Mouse (Mus musculus) bone marrow, adult 2 months (tissue): ENCODE data around the gene Gm13420.

Experiments
- CTCF ChIP-seq: fragments of 200-500 bp; IDR thresholded peaks from 2 replicates; pipeline ENCODE4 v1.5.1; 2011; ENCODE audit warnings: low read length, control low read depth; ENCODE audit not compliant: control insufficient read depth, insufficient read depth
- POLR2A ChIP-seq: fragments of 200-500 bp; IDR thresholded peaks from 2 replicates; pipeline ENCODE4 v1.6.1; 2011; ENCODE audit warnings: low read depth, mild to moderate bottlenecking, control low read depth, low read length, borderline replicate concordance; ENCODE audit not compliant: control insufficient read depth

- TF ChIP-seq CTCF (no peak), POLR2A (no peak)
Observed at GRCm38 (mm10) chr2:29751497-29751896, at the start of gene Gm13420.
